Mouse (Mus musculus): ENCODE results near the gene Ugt1a7c.

DNA sequence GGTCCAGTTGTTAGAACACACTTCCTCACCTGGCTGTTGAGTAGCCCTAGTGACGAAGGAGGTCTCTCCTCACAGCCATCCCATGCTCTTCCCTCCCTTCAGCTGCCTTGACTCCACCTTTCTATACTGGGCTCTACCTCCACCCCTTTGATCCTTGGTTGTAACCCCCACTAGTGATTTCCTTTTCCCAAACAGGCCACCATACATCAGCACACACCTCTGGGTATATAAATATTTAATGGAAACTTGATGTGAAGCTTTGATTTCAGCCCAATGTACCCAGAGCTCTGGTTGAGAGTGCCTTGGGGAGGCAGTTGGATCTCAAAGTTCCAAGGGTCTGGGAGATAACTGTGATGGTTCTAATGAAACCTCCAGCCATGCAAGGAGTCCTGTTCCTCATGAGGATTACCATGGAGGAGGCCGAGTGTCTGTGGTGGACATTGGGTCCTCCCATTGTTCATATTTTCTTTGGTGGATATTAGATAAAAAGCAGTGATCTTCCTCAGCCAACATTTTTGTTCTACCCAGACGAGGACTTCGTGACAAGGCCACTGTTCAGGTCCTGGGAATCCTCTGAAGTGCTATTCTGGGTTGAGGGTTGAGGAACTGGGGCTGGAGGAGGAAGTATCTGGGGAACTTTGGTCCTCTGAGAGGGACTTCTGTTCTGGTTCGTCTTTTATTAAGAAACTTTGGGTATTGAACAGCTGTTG, 132.0 kb downstream of the Ugt1a7c start, which contains the start of gene Mroh2a:
- no peak for TF ChIP-seq CTCF (IDR thresholded peaks at IDR 0.05; ENCODE audit: low read depth, low read length)
- no peak for TF ChIP-seq POLR2A (IDR thresholded peaks at IDR 0.05; ENCODE audit: borderline replicate concordance, low read depth, low read length)

All from bone marrow macrophage, adult 2 months (primary cell).